Mouse (Mus musculus) limb, embryonic 14.5 days (tissue): Measurements from ENCODE around the gene Arhgef3. TPM values are rescaled to one million over a fixed set of nuclear protein-coding genes. Genes with fewer than 3 reads are reported as not detected.

Source experiments
- ATAC-seq: fragments of 200-750 bp; cut with Nextera tagmentation; 2 replicates; pipeline ENCODE4 v1.8.0; 2017; ENCODE audit warnings: low read depth, moderate number of reproducible peaks, moderate TSS enrichment; ENCODE audit not compliant: low FRiP score
- DNase-seq: peaks from one replicate; pipeline ENCODE4 v3.0.0-alpha.2; 2015; ENCODE audit warnings: low spot score
- H3K27ac ChIP-seq: fragments of 300-500 bp; sonication (generic); replicated peaks from 2 replicates; pipeline ENCODE4 v1.5.1; 2014; ENCODE audit warnings: low read depth, mild to moderate bottlenecking, low read length, moderate library complexity, mixed read lengths
- H3K27me3 ChIP-seq: fragments of 300-500 bp; sonication (generic); 2 replicates; pipeline ENCODE4 v1.6.1; 2014; ENCODE audit warnings: low read length, mixed read lengths; ENCODE audit not compliant: control insufficient read depth, insufficient read depth
- H3K36me3 ChIP-seq: fragments of 300-500 bp; sonication (generic); 2 replicates; pipeline ENCODE4 v1.6.1; 2014; ENCODE audit warnings: mild to moderate bottlenecking, low read length, moderate library complexity, mixed read lengths; ENCODE audit not compliant: control insufficient read depth, insufficient read depth
- H3K4me1 ChIP-seq: fragments of 300-500 bp; sonication (generic); 2 replicates; pipeline ENCODE4 v1.6.1; 2014; ENCODE audit warnings: antibody characterized with exemption, low read length, mixed read lengths; ENCODE audit not compliant: control insufficient read depth, insufficient read depth
- H3K4me2 ChIP-seq: fragments of 300-500 bp; sonication (generic); replicated peaks from 2 replicates; pipeline ENCODE4 v1.6.1; 2014; ENCODE audit warnings: low read depth, mild to moderate bottlenecking, low read length, moderate library complexity; ENCODE audit not compliant: severe bottlenecking
- H3K4me3 ChIP-seq: fragments of 300-500 bp; sonication (generic); replicated peaks from 2 replicates; pipeline ENCODE4 v1.5.1; 2014; ENCODE audit warnings: low read length
- H3K9ac ChIP-seq: fragments of 300-500 bp; sonication (generic); 2 replicates; pipeline ENCODE4 v1.6.1; 2014; ENCODE audit warnings: mild to moderate bottlenecking, low read depth, low read length, moderate library complexity; ENCODE audit not compliant: severe bottlenecking
- H3K9me3 ChIP-seq: fragments of 300-500 bp; sonication (generic); 2 replicates; pipeline ENCODE4 v1.6.1; 2016; ENCODE audit warnings: low read length; ENCODE audit not compliant: control insufficient read depth
- POLR2A ChIP-seq: fragments of 200-500 bp; IDR thresholded peaks from 2 replicates; pipeline ENCODE4 v1.8.0; 2012; ENCODE audit warnings: inconsistent platforms, mild to moderate bottlenecking, moderate library complexity, borderline replicate concordance; ENCODE audit not compliant: insufficient read depth, insufficient read length; ENCODE audit errors: extremely low read depth
- WGBS: fragments of 180-500 bp; shearing (Covaris S2); extraction: QIAGEN DNeasy Blood & Tissue Kit; methylation state at CpG from one replicate; pipeline ENCODE4 v1.1.7; 2014; 5-methylcytosine and 5-hydroxymethylcytosine counted together
- polyA plus RNA-seq, 2 experiments: library from polyadenylated mRNA; depleted of rRNA in 1 of 2; stranded (reverse) in 1 of 2; unstranded in 1 of 2; fragments of >200 nt; fragmentation: Nextera tagmentation in 1 of 2; extraction: Ambion mirVana in 1 of 2; gene quantifications; 2 replicates each; pipeline versions ENCODE4 v1.2.1 to v1.2.3; 2012 to 2014

Gene Arhgef3
- polyA plus RNA-seq, 2 experiments, result 14.3 to 22.5 TPM

DNA sequence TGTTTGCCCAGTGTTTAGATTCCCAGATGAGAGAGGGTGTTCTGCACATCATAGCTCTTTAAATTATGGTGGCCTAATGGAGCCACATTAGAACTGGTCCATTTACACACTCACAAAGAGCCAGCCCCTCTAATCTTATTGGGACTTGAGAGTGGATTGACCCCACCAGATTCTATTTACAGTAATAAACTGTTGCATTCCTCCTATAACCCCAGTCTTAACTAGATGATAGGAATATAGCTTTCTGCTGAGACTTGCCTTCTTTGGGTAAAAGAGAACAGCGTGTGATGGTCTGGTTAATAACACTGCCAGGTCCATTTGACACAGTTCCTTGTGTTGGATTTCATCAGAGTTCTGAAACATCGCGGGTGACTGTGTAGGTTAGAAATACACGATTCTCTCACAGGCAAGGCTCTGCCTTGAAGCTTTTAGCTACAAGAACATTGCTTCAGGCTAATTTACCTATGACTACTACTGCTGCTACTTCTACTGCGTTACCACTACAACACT is 268.7 kb downstream of the Arhgef3 start:
- H3K27ac ChIP-seq, result no peak overlapping the region
- DNase-seq (no peak), ATAC-seq (no peak)
- 82% methylated on average over 5 of the region's 5 CpGs for WGBS
- TF ChIP-seq POLR2A, result no peak
- no peaks in the 10 kb centered on the region for H3K4me1 ChIP-seq
- no peaks in the 10 kb centered on the region for H3K27me3 ChIP-seq
- H3K36me3 ChIP-seq, result peaks cover 16% of the 10 kb centered on the region
- no peak overlapping the region for H3K4me3 ChIP-seq
- H3K9ac ChIP-seq, result no peak overlapping the region
- no peaks in the 10 kb centered on the region for H3K9me3 ChIP-seq
- H3K4me2 ChIP-seq, result no peak overlapping the region

DNA sequence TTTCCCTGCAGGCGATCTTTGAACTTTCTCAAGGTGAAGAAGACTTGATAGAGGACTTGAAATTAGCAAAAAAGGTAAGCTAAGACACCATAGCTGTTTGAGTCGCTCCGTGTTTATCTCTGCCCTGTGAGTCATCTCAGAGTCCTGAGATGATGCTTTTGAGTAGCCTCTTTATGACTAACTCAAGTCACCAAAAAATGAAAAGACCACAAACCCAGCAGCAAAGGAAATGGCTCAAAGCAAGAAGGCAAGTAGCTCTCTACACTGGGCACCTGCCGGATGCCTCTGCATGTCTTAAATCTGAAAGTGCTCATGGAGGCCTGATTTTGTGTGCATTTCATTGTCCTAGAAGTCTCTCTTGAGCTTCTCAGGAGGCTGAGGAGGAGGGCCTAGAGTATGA is 269.4 kb downstream of the Arhgef3 start:
- ATAC-seq (no peak), DNase-seq (no peak)
- Histone ChIP-seq H3K27me3 (no peaks in the 10 kb centered on the region), H3K36me3 (peaks cover 16% of the 10 kb centered on the region), H3K9me3 (no peaks in the 10 kb centered on the region), H3K27ac (no peak overlapping the region), H3K9ac (no peak overlapping the region), H3K4me1 (no peaks in the 10 kb centered on the region), H3K4me2 (no peak overlapping the region), H3K4me3 (no peak overlapping the region)
- no peak for TF ChIP-seq POLR2A
- WGBS, result 94% methylated on average over 4 of the region's 4 CpGs

DNA sequence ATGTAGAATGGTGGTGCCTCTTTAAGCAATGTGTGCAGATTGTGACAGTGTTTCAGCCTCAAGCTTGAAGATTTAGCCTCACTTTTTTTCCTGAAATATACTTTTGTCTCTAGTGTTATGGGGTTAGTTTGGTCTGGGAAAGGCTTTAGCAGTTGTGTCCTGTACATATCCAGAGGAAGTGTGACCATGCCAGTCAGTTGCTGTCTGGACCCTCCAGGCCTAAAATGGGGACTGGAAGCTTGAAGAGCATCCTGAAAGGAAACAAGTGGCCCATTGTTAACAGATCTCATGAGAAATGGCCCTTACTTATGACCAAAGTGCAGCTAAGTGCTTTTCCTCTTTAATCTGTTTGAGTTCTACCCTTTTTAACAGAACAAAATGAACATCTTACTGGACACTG is 273.9 kb downstream of the Arhgef3 start:
- no peak for DNase-seq

DNA sequence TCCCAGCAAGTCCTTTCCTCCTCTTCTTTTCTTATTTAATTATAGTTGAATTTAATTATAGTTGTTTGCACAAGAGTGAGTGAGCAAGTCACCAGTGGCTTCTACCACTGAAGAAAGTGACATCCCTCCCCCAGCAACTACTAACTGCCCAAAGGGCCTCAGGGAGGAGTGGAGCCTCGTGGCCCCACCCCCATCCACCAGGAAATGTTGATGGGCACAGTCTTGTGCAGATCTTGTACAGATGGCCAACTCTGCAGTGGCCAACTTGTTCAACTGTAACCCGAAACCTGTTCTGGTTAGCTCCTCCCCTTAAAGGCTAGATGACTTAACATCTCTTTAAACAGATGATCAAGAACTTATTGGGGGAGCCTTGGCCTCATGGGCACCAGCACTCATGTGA is 275.0 kb downstream of the Arhgef3 start:
- Histone ChIP-seq H3K27me3 (no peaks in the 10 kb centered on the region), H3K27ac (no peak overlapping the region), H3K9ac (no peak overlapping the region), H3K4me1 (no peaks in the 10 kb centered on the region), H3K4me2 (no peak overlapping the region), H3K4me3 (no peak overlapping the region), H3K36me3 (peaks cover 19% of the 10 kb centered on the region), H3K9me3 (no peaks in the 10 kb centered on the region)
- ATAC-seq (no peak), DNase-seq (no peak)
- WGBS, result 69% methylated on average over 2 of the region's 2 CpGs
- TF ChIP-seq POLR2A, result no peak

More for the DNA sequence above, 273.9 kb downstream of the Arhgef3 start:
- Histone ChIP-seq H3K36me3 (peaks cover 17% of the 10 kb centered on the region), H3K4me1 (no peaks in the 10 kb centered on the region), H3K27ac (no peak overlapping the region), H3K4me3 (no peak overlapping the region), H3K27me3 (no peaks in the 10 kb centered on the region), H3K9ac (no peak overlapping the region), H3K9me3 (no peaks in the 10 kb centered on the region), H3K4me2 (no peak overlapping the region)
- no peak for ATAC-seq
- no peak for TF ChIP-seq POLR2A

GRCm38 (mm10) chr14:27390663-27391062 is 276.0 kb downstream of the Arhgef3 start:
- Histone ChIP-seq H3K36me3 (peaks cover 16% of the 10 kb centered on the region), H3K27ac (no peak overlapping the region), H3K27me3 (no peaks in the 10 kb centered on the region), H3K9me3 (no peaks in the 10 kb centered on the region), H3K4me3 (no peak overlapping the region), H3K9ac (no peak overlapping the region), H3K4me2 (no peak overlapping the region), H3K4me1 (no peaks in the 10 kb centered on the region)
- ATAC-seq, result no peak
- DNase-seq, result no peak
- WGBS, result 58% methylated on average over 7 of the region's 7 CpGs
- TF ChIP-seq POLR2A, result no peak
